Mouse (Mus musculus): ENCODE results near the gene Snx7.

- TF ChIP-seq CTCF (IDR thresholded peaks at IDR 0.05; ENCODE audit: extremely low read depth, insufficient read depth, low read length) = no peak
- no peak for TF ChIP-seq POLR2A (IDR thresholded peaks at IDR 0.05; ENCODE audit: extremely low read depth, insufficient read depth, low read length)
Observed at GRCm38 (mm10) chr3:117814218-117814617, 54.5 kb downstream of the Snx7 start.

Measured in cortical plate, adult 2 months (tissue).